Comparison of ENCODE assay signal across 23 mouse cellular contexts in the genomic region with DNA sequence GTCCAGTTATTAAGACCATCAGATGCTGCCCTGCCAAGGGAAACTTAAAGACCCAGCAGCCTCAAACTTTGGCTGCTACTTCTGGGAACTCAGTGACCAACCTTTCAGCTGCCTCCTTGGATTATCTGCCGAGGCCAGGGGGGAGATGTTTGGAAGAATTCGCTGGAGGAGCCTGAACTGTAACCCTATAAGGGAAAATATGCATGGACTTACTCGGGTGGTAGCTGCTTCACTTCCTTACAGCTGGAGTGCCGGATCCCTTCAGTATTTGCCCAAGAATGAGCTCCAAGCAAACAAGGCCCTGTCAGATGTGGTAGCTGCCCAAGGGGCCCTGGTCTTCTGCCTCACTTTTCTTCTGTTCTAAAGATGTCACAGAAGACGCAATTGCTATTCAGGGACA. TPM values are rescaled to one million over a fixed set of nuclear protein-coding genes. Genes with fewer than 3 reads are reported as not detected.
DNase-seq lines count a peak whose midpoint lies in the region; ATAC-seq and TF ChIP-seq lines count a peak whose summit lies in the region.
"Had no signal": no experiment of that assay in that cellular context is flagged by ENCODE, and none has a peak within 500 bp of the region (broad histone marks: within the 10 kb centered on the region; RNA-seq: fewer than 3 reads in every experiment).

No protein-coding gene starts in this region.

- H3K79me2 ChIP-seq in heart, adult 2 months (replicated peaks; ENCODE audit: control insufficient read depth, insufficient read depth, low read length), result peaks cover 2% of the 10 kb centered on the region; the same call in 1 of the 2 replicates

- H3K27me3 ChIP-seq in heart, adult 2 months (ENCODE audit: control insufficient read depth, insufficient read depth, low read length), result no peaks in the 10 kb centered on the region
- H3K27me3 ChIP-seq in kidney, embryonic 15.5 days, result no peaks in the 10 kb centered on the region
- H3K27me3 ChIP-seq in intestine, embryonic 14.5 days (replicated peaks; ENCODE audit: control insufficient read depth, insufficient read depth, low read length), result no peaks in the 10 kb centered on the region
- no peaks in the 10 kb centered on the region for H3K27me3 ChIP-seq in stomach, embryonic 15.5 days (replicated peaks)
- H3K27me3 ChIP-seq: embryonic facial prominence, embryonic 12.5 days; liver, embryonic 13.5 days; neural tube, embryonic 13.5 days; Patski had no signal

- no peak overlapping the region for H3K4me3 ChIP-seq in heart, adult 2 months
- no peak overlapping the region for H3K4me3 ChIP-seq in kidney, embryonic 15.5 days (replicated peaks)
- H3K4me3 ChIP-seq in intestine, embryonic 14.5 days (ENCODE audit: low read depth, low read length), result no peak overlapping the region
- no peak overlapping the region for H3K4me3 ChIP-seq in stomach, embryonic 15.5 days (replicated peaks)
- H3K4me3 ChIP-seq: embryonic facial prominence, embryonic 12.5 days; hindbrain, embryonic 10.5 days; liver, embryonic 13.5 days; megakaryocyte, embryonic 14.5 days; neural tube, embryonic 13.5 days had no signal

- peaks cover 10% of the 10 kb centered on the region for H3K4me1 ChIP-seq in heart, adult 2 months (ENCODE audit: control insufficient read depth, insufficient read depth, low read length)
- peaks cover 48% of the 10 kb centered on the region for H3K4me1 ChIP-seq in kidney, embryonic 15.5 days
- peaks cover 33% of the 10 kb centered on the region for H3K4me1 ChIP-seq in intestine, embryonic 14.5 days (replicated peaks; ENCODE audit: control insufficient read depth, insufficient read depth, low read length)
- peaks cover 16% of the 10 kb centered on the region for H3K4me1 ChIP-seq in stomach, embryonic 15.5 days
- H3K4me1 ChIP-seq: liver, embryonic 13.5 days; megakaryocyte, embryonic 14.5 days had no signal

- H3K36me3 ChIP-seq in heart, adult 2 months (ENCODE audit: control insufficient read depth, insufficient read depth, low read length), result no peaks in the 10 kb centered on the region
- peaks cover 11% of the 10 kb centered on the region for H3K36me3 ChIP-seq in kidney, embryonic 15.5 days
- H3K36me3 ChIP-seq in intestine, embryonic 14.5 days (ENCODE audit: control insufficient read depth, insufficient read depth, low read length), result peaks cover 4% of the 10 kb centered on the region
- no peaks in the 10 kb centered on the region for H3K36me3 ChIP-seq in stomach, embryonic 15.5 days
- H3K36me3 ChIP-seq: liver, embryonic 13.5 days had no signal

- no peak overlapping the region for H3K4me2 ChIP-seq in kidney, embryonic 15.5 days
- H3K4me2 ChIP-seq in intestine, embryonic 14.5 days (ENCODE audit: low read length), result no peak overlapping the region
- H3K4me2 ChIP-seq in stomach, embryonic 15.5 days, result no peak overlapping the region
- H3K4me2 ChIP-seq: embryonic facial prominence, embryonic 12.5 days; liver, embryonic 13.5 days; neural tube, embryonic 13.5 days had no signal

- no peak for TF ChIP-seq EP300 in heart, adult 2 months (IDR thresholded peaks at IDR 0.05; ENCODE audit: insufficient read depth, low read depth, low read length)

- intact Hi-C loops in heart, adult 2 months (cut with DNase I), result no loop called here

- no peak for DNase-seq in heart, adult 2 months
- no peak for DNase-seq in heart, adult 9 months (ENCODE audit: low spot score in 2 of 2)
- no peak for DNase-seq in kidney, postnatal 36 days
- DNase-seq in intestine, embryonic 14.5 days (ENCODE audit: low spot score), result no peak
- no peak for DNase-seq in adrenal gland, adult (ENCODE audit: inconsistent age in 2 of 2, low spot score in 1 of 2)
- DNase-seq: adrenal gland, postnatal 10 days; cerebellum, adult 9-11 months; kidney, adult 9 months; liver, embryonic 13.5 days; lung, postnatal 10 days; midbrain, embryonic 14.5 days; right cerebral cortex, adult 18-20 months; thymus, postnatal 14 days had no signal

- TF ChIP-seq POLR2A in heart, adult 2 months (IDR thresholded peaks at IDR 0.05; ENCODE audit: insufficient read depth, low read depth, low read length), result no peak

- no peak for TF ChIP-seq CTCF in heart, adult 2 months (IDR thresholded peaks at IDR 0.05)

- no peak overlapping the region for H3K9ac ChIP-seq in heart, adult 2 months (ENCODE audit: low read depth, low read length)
- no peak overlapping the region for H3K9ac ChIP-seq in kidney, embryonic 15.5 days
- no peak overlapping the region for H3K9ac ChIP-seq in intestine, embryonic 14.5 days (ENCODE audit: low read length)
- no peak overlapping the region for H3K9ac ChIP-seq in stomach, embryonic 15.5 days
- H3K9ac ChIP-seq: embryonic facial prominence, embryonic 12.5 days; liver, embryonic 13.5 days; neural tube, embryonic 13.5 days had no signal

- H3K27ac ChIP-seq in heart, adult 2 months, result peak overlapping the region; percentile 0; the same call in 1 of the 2 replicates
- peak overlapping the region; percentile 28; the same call in 1 of the 2 replicates for H3K27ac ChIP-seq in kidney, embryonic 15.5 days
- peak overlapping the region; percentile 87 for H3K27ac ChIP-seq in intestine, embryonic 14.5 days (ENCODE audit: low read depth)
- peak overlapping the region; percentile 57 for H3K27ac ChIP-seq in stomach, embryonic 15.5 days
- H3K27ac ChIP-seq: embryonic facial prominence, embryonic 12.5 days; hindbrain, embryonic 10.5 days; hindbrain, postnatal 0 days; liver, embryonic 13.5 days; neural tube, embryonic 13.5 days had no signal

- WGBS in heart, adult 2 months, result 50% methylated on average over 5 of the region's 5 CpGs
- WGBS in kidney, embryonic 15.5 days, result 51% methylated on average over 5 of the region's 5 CpGs
- WGBS in intestine, embryonic 14.5 days, result 25% methylated on average over 5 of the region's 5 CpGs
- 35% methylated on average over 5 of the region's 5 CpGs for WGBS in stomach, embryonic 15.5 days

- ATAC-seq in kidney, embryonic 15.5 days (replicated peaks; ENCODE audit: low FRiP score), result no peak
- ATAC-seq in intestine, embryonic 14.5 days (replicated peaks; ENCODE audit: low FRiP score, low TSS enrichment, low read depth), result no peak
- no peak for ATAC-seq in stomach, embryonic 15.5 days (ENCODE audit: insufficient read depth, low FRiP score, low read depth)
- ATAC-seq: CD4-positive, CD25-positive, alpha-beta regulatory T cell, adult 4 months; forebrain, embryonic 16.5 days; hindbrain, postnatal 0 days; Patski had no signal

- H3K9me3 ChIP-seq in kidney, embryonic 15.5 days (replicated peaks), result no peaks in the 10 kb centered on the region
- H3K9me3 ChIP-seq in intestine, embryonic 14.5 days (ENCODE audit: control insufficient read depth, low read length), result no peaks in the 10 kb centered on the region
- H3K9me3 ChIP-seq in stomach, embryonic 15.5 days, result no peaks in the 10 kb centered on the region
- H3K9me3 ChIP-seq: embryonic facial prominence, embryonic 12.5 days; hindbrain, embryonic 10.5 days; liver, embryonic 13.5 days; megakaryocyte, embryonic 14.5 days; neural tube, embryonic 13.5 days had no signal

RNA-seq across cellular contexts. Expression of a gene that starts 38.2 kb away (rescaled TPM):
- 10 to 100 TPM; 18.7 to 20.6 TPM for total RNA-seq in heart, adult 2 months (2021)
- 11.5 and 13.6 TPM in 2 replicates for polyA plus RNA-seq in heart, adult 2 months (2012; rRNA removed)
- 24.7 and 25.4 TPM in 2 replicates for polyA plus RNA-seq in kidney, embryonic 15.5 days (2015; fragmentation: Nextera tagmentation; extraction: Ambion mirVana)
- polyA plus RNA-seq in intestine, embryonic 14.5 days (2014; fragmentation: Nextera tagmentation; extraction: Ambion mirVana), result 18.8 and 23.0 TPM in 2 replicates
- 18.2 and 20.9 TPM in 2 replicates for polyA plus RNA-seq in stomach, embryonic 15.5 days (2015; fragmentation: Nextera tagmentation; extraction: Ambion mirVana)

Comparison
In these comparisons a context has a peak if more than half of its experiments do, and no peak if none do; other contexts are left out.
1. H3K27ac ChIP-seq: peak in every context shown above with its lines; median percentile 87 in intestine, embryonic 14.5 days; 57 in stomach, embryonic 15.5 days; 28 in kidney, embryonic 15.5 days; 0 in heart, adult 2 months.